Mouse (Mus musculus) lung, embryonic 16.5 days (tissue): ENCODE measurements at regions not wholly inside any gene's neighbourhood (a gene's known extent, or its start where the extent isn't known, plus 50 kb on each side); places are given as distances from the start of the nearest gene placed in this dataset.

Experiments
- ATAC-seq: fragments of 200-750 bp; cut with Nextera tagmentation; 2 replicates; pipeline ENCODE4 v1.8.0; 2017; ENCODE audit warnings: low read depth, mild to moderate bottlenecking, moderate library complexity
- H3K27ac ChIP-seq: fragments of 300-500 bp; sonication (generic); 2 replicates; pipeline ENCODE4 v1.5.1; 2014; ENCODE audit warnings: mild to moderate bottlenecking, control low read depth, low read length
- H3K27me3 ChIP-seq: fragments of 300-500 bp; sonication (generic); 2 replicates; pipeline ENCODE4 v1.6.1; 2014; ENCODE audit warnings: low read depth, low read length, mixed read lengths; ENCODE audit not compliant: control insufficient read depth, insufficient read depth
- H3K36me3 ChIP-seq: fragments of 300-500 bp; sonication (generic); 2 replicates; pipeline ENCODE4 v1.6.1; 2014; ENCODE audit warnings: low read length; ENCODE audit not compliant: control insufficient read depth, insufficient read depth
- H3K4me1 ChIP-seq: fragments of 300-500 bp; sonication (generic); replicated peaks from 2 replicates; pipeline ENCODE4 v1.6.1; 2014; ENCODE audit warnings: low read length, mixed read lengths; ENCODE audit not compliant: control insufficient read depth, insufficient read depth
- H3K4me2 ChIP-seq: fragments of 300-500 bp; sonication (generic); 2 replicates; pipeline ENCODE4 v1.6.1; 2014; ENCODE audit warnings: low read depth, low read length, control low read depth
- H3K4me3 ChIP-seq: fragments of 300-500 bp; sonication (generic); 2 replicates; pipeline ENCODE4 v1.5.1; 2014; ENCODE audit warnings: mild to moderate bottlenecking, low read length, control low read depth
- H3K9ac ChIP-seq: fragments of 300-500 bp; sonication (generic); 2 replicates; pipeline ENCODE4 v1.6.1; 2014; ENCODE audit warnings: low read length, control low read depth
- H3K9me3 ChIP-seq: fragments of 300-500 bp; sonication (generic); 2 replicates; pipeline ENCODE4 v1.6.1; 2016; ENCODE audit warnings: low read length; ENCODE audit not compliant: control insufficient read depth
- WGBS: fragments of 180-500 bp; shearing (Covaris S2); extraction: QIAGEN DNeasy Blood & Tissue Kit; methylation state at CpG from one replicate; pipeline ENCODE4 v1.1.7; 2014; 5-methylcytosine and 5-hydroxymethylcytosine counted together

GRCm38 (mm10) chr5:117040878-117041277 is 75.0 kb downstream of the Suds3 start:
- no peak overlapping the region for H3K9ac ChIP-seq
- WGBS = 66% methylated on average over 9 of the region's 9 CpGs
- H3K4me3 ChIP-seq = no peak overlapping the region
- no peak overlapping the region for H3K4me2 ChIP-seq
- H3K9me3 ChIP-seq = no peaks in the 10 kb centered on the region
- no peaks in the 10 kb centered on the region for H3K4me1 ChIP-seq
- no peak overlapping the region for H3K27ac ChIP-seq
- H3K27me3 ChIP-seq = no peaks in the 10 kb centered on the region
- no peaks in the 10 kb centered on the region for H3K36me3 ChIP-seq
- ATAC-seq = no peak

GRCm38 (mm10) chr5:117037261-117037660 is 78.7 kb downstream of the Suds3 start:
- Histone ChIP-seq H3K9me3 (no peaks in the 10 kb centered on the region; the same call in 1 of the 2 replicates), H3K4me2 (no peak overlapping the region), H3K4me3 (no peak overlapping the region), H3K36me3 (no peaks in the 10 kb centered on the region), H3K9ac (no peak overlapping the region), H3K27me3 (no peaks in the 10 kb centered on the region), H3K27ac (no peak overlapping the region), H3K4me1 (no peaks in the 10 kb centered on the region)
- 24% methylated on average over 3 of the region's 3 CpGs for WGBS
- no peak for ATAC-seq

- H3K9me3 ChIP-seq = peaks cover 3% of the 10 kb centered on the region; the same call in 1 of the 2 replicates
- no peak overlapping the region for H3K27ac ChIP-seq
- H3K4me2 ChIP-seq = no peak overlapping the region
- ATAC-seq = no peak
- no peaks in the 10 kb centered on the region for H3K27me3 ChIP-seq
- H3K36me3 ChIP-seq = no peaks in the 10 kb centered on the region
- WGBS = 68% methylated on average over 10 of the region's 10 CpGs
- H3K9ac ChIP-seq = no peak overlapping the region
- no peaks in the 10 kb centered on the region for H3K4me1 ChIP-seq
- H3K4me3 ChIP-seq = no peak overlapping the region
Measured at GRCm38 (mm10) chr5:117032130-117032529, 83.8 kb downstream of the Suds3 start.

- H3K9ac ChIP-seq = no peak overlapping the region
- no peaks in the 10 kb centered on the region for H3K36me3 ChIP-seq
- 76% methylated on average over 13 of the region's 13 CpGs for WGBS
- no peak overlapping the region for H3K27ac ChIP-seq
- no peaks in the 10 kb centered on the region for H3K27me3 ChIP-seq
- H3K4me3 ChIP-seq = no peak overlapping the region
- no peaks in the 10 kb centered on the region for H3K4me1 ChIP-seq
- no peak overlapping the region for H3K4me2 ChIP-seq
- peaks cover 11% of the 10 kb centered on the region for H3K9me3 ChIP-seq
- no peak for ATAC-seq
Measured at GRCm38 (mm10) chr5:117025689-117026383, 90.1 kb downstream of the Suds3 start.

GRCm38 (mm10) chr5:117018419-117019150 is 97.3 kb downstream of the Suds3 start:
- no peak overlapping the region for H3K9ac ChIP-seq
- H3K9me3 ChIP-seq = no peaks in the 10 kb centered on the region
- no peak overlapping the region for H3K4me3 ChIP-seq
- no peak overlapping the region for H3K27ac ChIP-seq
- WGBS = 67% methylated on average over 6 of the region's 6 CpGs
- no peaks in the 10 kb centered on the region for H3K4me1 ChIP-seq
- no peak overlapping the region for H3K4me2 ChIP-seq
- no peaks in the 10 kb centered on the region for H3K36me3 ChIP-seq
- no peak for ATAC-seq
- no peaks in the 10 kb centered on the region for H3K27me3 ChIP-seq

- no peak overlapping the region for H3K27ac ChIP-seq
- H3K4me1 ChIP-seq = no peaks in the 10 kb centered on the region
- no peaks in the 10 kb centered on the region for H3K36me3 ChIP-seq
- no peak overlapping the region for H3K4me2 ChIP-seq
- H3K9me3 ChIP-seq = no peaks in the 10 kb centered on the region
- H3K4me3 ChIP-seq = no peak overlapping the region
- H3K9ac ChIP-seq = no peak overlapping the region
- no peak for ATAC-seq
- whole genome bisulfite sequencing = 85% methylated on average over 7 of the region's 7 CpGs
- H3K27me3 ChIP-seq = no peaks in the 10 kb centered on the region
Measured at GRCm38 (mm10) chr5:117011128-117011527, 104.8 kb downstream of the Suds3 start.

GRCm38 (mm10) chr5:117000770-117001201 is 115.1 kb downstream of the Suds3 start:
- no peak overlapping the region for H3K27ac ChIP-seq

GRCm38 (mm10) chr5:116994508-116994907 is 121.4 kb downstream of the Suds3 start:
- Histone ChIP-seq H3K36me3 (no peaks in the 10 kb centered on the region), H3K4me1 (no peaks in the 10 kb centered on the region), H3K9ac (no peak overlapping the region), H3K27ac (no peak overlapping the region), H3K27me3 (no peaks in the 10 kb centered on the region), H3K9me3 (no peaks in the 10 kb centered on the region; the same call in 1 of the 2 replicates), H3K4me2 (no peak overlapping the region), H3K4me3 (no peak overlapping the region)
- 51% methylated on average over 5 of the region's 5 CpGs for WGBS
- ATAC-seq = no peak

More at GRCm38 (mm10) chr5:117000770-117001201, 115.1 kb downstream of the Suds3 start:
- no peak overlapping the region for H3K4me3 ChIP-seq
- no peak overlapping the region for H3K9ac ChIP-seq
- no peaks in the 10 kb centered on the region for H3K36me3 ChIP-seq
- no peak for ATAC-seq
- 86% methylated on average over 20 of the region's 20 CpGs for WGBS
- H3K4me2 ChIP-seq = no peak overlapping the region
- H3K9me3 ChIP-seq = no peaks in the 10 kb centered on the region
- H3K27me3 ChIP-seq = no peaks in the 10 kb centered on the region
- no peaks in the 10 kb centered on the region for H3K4me1 ChIP-seq

- Histone ChIP-seq H3K4me3 (no peak overlapping the region), H3K27me3 (no peaks in the 10 kb centered on the region), H3K9ac (no peak overlapping the region), H3K36me3 (no peaks in the 10 kb centered on the region), H3K4me2 (no peak overlapping the region), H3K27ac (no peak overlapping the region), H3K9me3 (no peaks in the 10 kb centered on the region; the same call in 1 of the 2 replicates), H3K4me1 (no peaks in the 10 kb centered on the region)
- no peak for ATAC-seq
- whole genome bisulfite sequencing = 88% methylated on average over 1 of the region's 1 CpGs
Measured at GRCm38 (mm10) chr5:116993674-116994073, 122.2 kb downstream of the Suds3 start.
